Mouse (Mus musculus) heart, embryonic 15.5 days (tissue): ENCODE data around the gene Msmp. TPM values are rescaled to one million over a fixed set of nuclear protein-coding genes. Genes with fewer than 3 reads are reported as not detected.

Experiments used
- ATAC-seq: fragments of 200-750 bp; cut with Nextera tagmentation; replicated peaks from 2 replicates; pipeline ENCODE4 v1.8.0; 2017; ENCODE audit warnings: low read depth, moderate TSS enrichment; ENCODE audit not compliant: insufficient number of reproducible peaks, insufficient read depth, low FRiP score
- H3K27ac ChIP-seq: fragments of 300-500 bp; sonication (generic); 2 replicates; pipeline ENCODE4 v1.5.1; 2015; ENCODE audit warnings: mild to moderate bottlenecking, inconsistent platforms
- H3K27me3 ChIP-seq: fragments of 300-500 bp; sonication (generic); 2 replicates; pipeline ENCODE4 v1.6.1; 2015; ENCODE audit warnings: inconsistent platforms
- H3K36me3 ChIP-seq: fragments of 300-500 bp; sonication (generic); 2 replicates; pipeline ENCODE4 v1.6.1; 2015; ENCODE audit warnings: mild to moderate bottlenecking, inconsistent platforms
- H3K4me1 ChIP-seq: fragments of 300-500 bp; sonication (generic); replicated peaks from 2 replicates; pipeline ENCODE4 v1.6.1; 2015; ENCODE audit warnings: inconsistent platforms
- H3K4me2 ChIP-seq: fragments of 300-500 bp; sonication (generic); 2 replicates; pipeline ENCODE4 v1.6.1; 2015; ENCODE audit warnings: inconsistent platforms, mild to moderate bottlenecking, moderate library complexity
- H3K4me3 ChIP-seq: fragments of 300-500 bp; sonication (generic); 2 replicates; pipeline ENCODE4 v1.5.1; 2015; ENCODE audit warnings: mild to moderate bottlenecking, inconsistent platforms
- H3K9ac ChIP-seq: fragments of 300-500 bp; sonication (generic); 2 replicates; pipeline ENCODE4 v1.6.1; 2015; ENCODE audit warnings: mild to moderate bottlenecking, inconsistent platforms
- H3K9me3 ChIP-seq: fragments of 300-500 bp; sonication (generic); replicated peaks from 2 replicates; pipeline ENCODE4 v1.6.1; 2016; ENCODE audit warnings: inconsistent platforms
- WGBS: fragments of 180-500 bp; shearing (Covaris S2); methylation state at CpG from one replicate; pipeline ENCODE4 v1.1.7; 2015; ENCODE audit warnings: mixed read lengths; 5-methylcytosine and 5-hydroxymethylcytosine counted together
- polyA plus RNA-seq: library from polyadenylated mRNA; unstranded; fragments of >200 nt; fragmentation: Nextera tagmentation; extraction: Ambion mirVana; gene quantifications from 2 replicates; pipeline ENCODE4 v1.2.1, GENCODE M21; 2015

Msmp gene
- polyA plus RNA-seq, result 0.20 and 1.5 TPM in 2 replicates

GRCm38 (mm10) chr4:43584444-43585416 lies at the start of gene Msmp:
Msmp (minus strand) TSS chr4:43584494.
- Histone ChIP-seq H3K4me1 (peaks cover 23% of the 10 kb centered on the region), H3K9ac (no peak within 1 kb of the TSS), H3K4me2 (no peak within 1 kb of the TSS), H3K27ac (no peak within 1 kb of the TSS), H3K27me3 (no peaks in the 10 kb centered on the region), H3K9me3 (no peaks in the 10 kb centered on the region), H3K36me3 (peaks cover 36% of the 10 kb centered on the region), H3K4me3 (no peak within 1 kb of the TSS)
- ATAC-seq, result 0 out of 2 replicates have a peak, but pooled peaks have one; percentile 24
- WGBS, result 59% methylated on average over 12 of the region's 12 CpGs

GRCm38 (mm10) chr4:43633736-43634135 lies 49.4 kb upstream of the Msmp start:
- WGBS, result 85% methylated on average over 2 of the region's 2 CpGs
- no peaks in the 10 kb centered on the region for H3K9me3 ChIP-seq
- peaks cover 42% of the 10 kb centered on the region for H3K4me1 ChIP-seq
- peaks cover 7% of the 10 kb centered on the region; the same call in 1 of the 2 replicates for H3K27me3 ChIP-seq
- H3K36me3 ChIP-seq, result no peaks in the 10 kb centered on the region
- ATAC-seq, result no peak
- H3K27ac ChIP-seq, result no peak overlapping the region
- no peak overlapping the region for H3K4me2 ChIP-seq
- H3K9ac ChIP-seq, result no peak overlapping the region
- H3K4me3 ChIP-seq, result no peak overlapping the region

- Histone ChIP-seq H3K9ac (no peak overlapping the region; the same call in 1 of the 2 replicates), H3K27ac (no peak overlapping the region)
These were observed 49.0 kb upstream of the Msmp start for GRCm38 (mm10) chr4:43633296-43633695.

GRCm38 (mm10) chr4:43631956-43632920 lies 47.9 kb upstream of the Msmp start:
- ATAC-seq, result no peak

More at GRCm38 (mm10) chr4:43633296-43633695, 49.0 kb upstream of the Msmp start:
- H3K27me3 ChIP-seq, result peaks cover 7% of the 10 kb centered on the region; the same call in 1 of the 2 replicates
- no peak overlapping the region for H3K4me3 ChIP-seq
- no peak for ATAC-seq
- WGBS, result 85% methylated on average over 8 of the region's 8 CpGs
- H3K4me1 ChIP-seq, result peaks cover 42% of the 10 kb centered on the region
- H3K36me3 ChIP-seq, result no peaks in the 10 kb centered on the region
- no peaks in the 10 kb centered on the region for H3K9me3 ChIP-seq
- H3K4me2 ChIP-seq, result peak overlapping the region; percentile 95

GRCm38 (mm10) chr4:43631046-43631955 lies 47.0 kb upstream of the Msmp start, which contains the start of gene Npr2:
Npr2 (plus strand) TSS chr4:43631935.
- H3K9me3 ChIP-seq, result no peaks in the 10 kb centered on the region
- ATAC-seq, result peak; percentile 59
- 3% methylated on average over 44 of the region's 70 CpGs for WGBS
- H3K9ac ChIP-seq, result peak within 1 kb of the TSS; percentile 91
- peak within 1 kb of the TSS; percentile 95 for H3K4me2 ChIP-seq
- peak within 1 kb of the TSS; percentile 83 for H3K27ac ChIP-seq
- peaks cover 7% of the 10 kb centered on the region; the same call in 1 of the 2 replicates for H3K27me3 ChIP-seq
- H3K4me1 ChIP-seq, result peaks cover 42% of the 10 kb centered on the region
- H3K4me3 ChIP-seq, result peak within 1 kb of the TSS; percentile 78
- H3K36me3 ChIP-seq, result no peaks in the 10 kb centered on the region

More at GRCm38 (mm10) chr4:43631956-43632920, 47.9 kb upstream of the Msmp start:
- peaks cover 42% of the 10 kb centered on the region for H3K4me1 ChIP-seq
- H3K4me3 ChIP-seq, result peak overlapping the region; percentile 78
- H3K4me2 ChIP-seq, result peak overlapping the region; percentile 95
- peaks cover 7% of the 10 kb centered on the region; the same call in 1 of the 2 replicates for H3K27me3 ChIP-seq
- peak overlapping the region; percentile 91 for H3K9ac ChIP-seq
- 46% methylated on average over 42 of the region's 42 CpGs for WGBS
- peak overlapping the region; percentile 83 for H3K27ac ChIP-seq
- no peaks in the 10 kb centered on the region for H3K9me3 ChIP-seq
- H3K36me3 ChIP-seq, result no peaks in the 10 kb centered on the region

- H3K9me3 ChIP-seq, result no peaks in the 10 kb centered on the region
- no peaks in the 10 kb centered on the region for H3K36me3 ChIP-seq
- peak overlapping the region; percentile 83 for H3K27ac ChIP-seq
- ATAC-seq, result no peak
- H3K4me2 ChIP-seq, result peak overlapping the region; percentile 95
- H3K4me1 ChIP-seq, result peaks cover 42% of the 10 kb centered on the region
- H3K9ac ChIP-seq, result no peak overlapping the region
- peak overlapping the region; percentile 78; the same call in 1 of the 2 replicates for H3K4me3 ChIP-seq
- 38% methylated on average over 5 of the region's 5 CpGs for WGBS
- H3K27me3 ChIP-seq, result peaks cover 7% of the 10 kb centered on the region; the same call in 1 of the 2 replicates
These were observed 46.4 kb upstream of the Msmp start for GRCm38 (mm10) chr4:43630671-43631045.

GRCm38 (mm10) chr4:43630030-43630581 lies 45.8 kb upstream of the Msmp start:
- Histone ChIP-seq H3K4me2 (peak overlapping the region; percentile 49), H3K36me3 (no peaks in the 10 kb centered on the region), H3K4me1 (peaks cover 40% of the 10 kb centered on the region), H3K9ac (no peak overlapping the region), H3K27me3 (peaks cover 7% of the 10 kb centered on the region; the same call in 1 of the 2 replicates), H3K4me3 (peak overlapping the region; percentile 18; the same call in 1 of the 2 replicates), H3K27ac (peak overlapping the region; percentile 83), H3K9me3 (0 out of 2 replicates have a peak, but pooled peaks cover under 1% of the 10 kb centered on the region)
- peak; percentile 50 for ATAC-seq
- WGBS, result 8% methylated on average over 5 of the region's 5 CpGs

- peaks cover 34% of the 10 kb centered on the region for H3K4me1 ChIP-seq
- H3K36me3 ChIP-seq, result no peaks in the 10 kb centered on the region
- peak overlapping the region; percentile 10 for H3K4me3 ChIP-seq
- 0 out of 2 replicates have a peak, but pooled peaks cover 2% of the 10 kb centered on the region for H3K9me3 ChIP-seq
- H3K27me3 ChIP-seq, result peaks cover 7% of the 10 kb centered on the region; the same call in 1 of the 2 replicates
- ATAC-seq, result no peak
- peak overlapping the region; percentile 47 for H3K4me2 ChIP-seq
- WGBS, result 44% methylated on average over 20 of the region's 20 CpGs
- no peak overlapping the region for H3K27ac ChIP-seq
- H3K9ac ChIP-seq, result no peak overlapping the region
These were observed 45.0 kb upstream of the Msmp start for GRCm38 (mm10) chr4:43629106-43629817.

- no peak overlapping the region for H3K27ac ChIP-seq
- H3K4me3 ChIP-seq, result no peak overlapping the region
- no peak for ATAC-seq
- no peak overlapping the region for H3K4me2 ChIP-seq
- no peaks in the 10 kb centered on the region for H3K4me1 ChIP-seq
- whole genome bisulfite sequencing, result 59% methylated on average over 4 of the region's 4 CpGs
- H3K9ac ChIP-seq, result no peak overlapping the region
- H3K36me3 ChIP-seq, result no peaks in the 10 kb centered on the region
- no peaks in the 10 kb centered on the region for H3K27me3 ChIP-seq
- H3K9me3 ChIP-seq, result 0 out of 2 replicates have a peak, but pooled peaks cover 2% of the 10 kb centered on the region
These were observed 36.0 kb upstream of the Msmp start for GRCm38 (mm10) chr4:43620146-43620778.
